Mouse (Mus musculus) embryonic facial prominence, embryonic 14.5 days (tissue): ENCODE results near the gene Sox6. TPM values are rescaled to one million over a fixed set of nuclear protein-coding genes. Genes with fewer than 3 reads are reported as not detected.
A peak's percentile ranks its signal among the peaks of the same experiment; 100 is the strongest.

Source experiments
- ATAC-seq: fragments of 200-750 bp; cut with Nextera tagmentation; 2 replicates; pipeline ENCODE4 v1.8.0; 2017; ENCODE audit warnings: low read depth, moderate number of reproducible peaks, moderate TSS enrichment
- DNase-seq: peaks from one replicate; pipeline ENCODE4 v3.0.0-alpha.2; 2015; ENCODE audit warnings: low spot score
- H3K27ac ChIP-seq: fragments of 300-500 bp; sonication (generic); replicated peaks from 2 replicates; pipeline ENCODE4 v1.5.1; 2014; ENCODE audit warnings: low read depth, mild to moderate bottlenecking, low read length, moderate library complexity
- H3K27me3 ChIP-seq: fragments of 300-500 bp; sonication (generic); replicated peaks from 2 replicates; pipeline ENCODE4 v1.6.1; 2014; ENCODE audit warnings: low read length; ENCODE audit not compliant: control insufficient read depth, insufficient read depth
- H3K36me3 ChIP-seq: fragments of 300-500 bp; sonication (generic); 2 replicates; pipeline ENCODE4 v1.6.1; 2014; ENCODE audit warnings: low read length, mixed read lengths; ENCODE audit not compliant: control insufficient read depth, insufficient read depth
- H3K4me1 ChIP-seq: fragments of 300-500 bp; sonication (generic); 2 replicates; pipeline ENCODE4 v1.6.1; 2014; ENCODE audit warnings: antibody characterized with exemption, low read length; ENCODE audit not compliant: control insufficient read depth, insufficient read depth
- H3K4me2 ChIP-seq: fragments of 300-500 bp; sonication (generic); 2 replicates; pipeline ENCODE4 v1.6.1; 2014; ENCODE audit warnings: low read depth, mild to moderate bottlenecking, low read length, moderate library complexity, mixed read lengths
- H3K4me3 ChIP-seq: fragments of 300-500 bp; sonication (generic); 2 replicates; pipeline ENCODE4 v1.5.1; 2014; ENCODE audit warnings: low read depth, mild to moderate bottlenecking, low read length
- H3K9ac ChIP-seq: fragments of 300-500 bp; sonication (generic); 2 replicates; pipeline ENCODE4 v1.6.1; 2014; ENCODE audit warnings: low read depth, mild to moderate bottlenecking, low read length, moderate library complexity, mixed read lengths
- H3K9me3 ChIP-seq: fragments of 300-500 bp; sonication (generic); 2 replicates; pipeline ENCODE4 v1.6.1; 2016; ENCODE audit warnings: low read length; ENCODE audit not compliant: control insufficient read depth
- WGBS: fragments of 180-500 bp; shearing (Covaris S2); extraction: QIAGEN DNeasy Blood & Tissue Kit; methylation state at CpG from one replicate; pipeline ENCODE4 v1.1.7; 2014; 5-methylcytosine and 5-hydroxymethylcytosine counted together
- polyA plus RNA-seq: library from polyadenylated mRNA; unstranded; fragments of >200 nt; fragmentation: Nextera tagmentation; extraction: Ambion mirVana; gene quantifications from 2 replicates; pipeline ENCODE4 v1.2.1, GENCODE M21; 2014

Gene Sox6
- polyA plus RNA-seq, 1 experiment from 2014 or later = 49.9 TPM

GRCm38 (mm10) chr7:115543596-115543995 lies 495.0 kb downstream of the Sox6 start:
- Histone ChIP-seq H3K9me3 (no peaks in the 10 kb centered on the region), H3K27me3 (no peaks in the 10 kb centered on the region), H3K36me3 (no peaks in the 10 kb centered on the region), H3K27ac (no peak overlapping the region), H3K9ac (no peak overlapping the region), H3K4me2 (no peak overlapping the region), H3K4me3 (no peak overlapping the region), H3K4me1 (0 out of 2 replicates have a peak, but pooled peaks cover 7% of the 10 kb centered on the region)
- DNase-seq = no peak
- ATAC-seq = no peak
- 77% methylated on average over 4 of the region's 4 CpGs for WGBS

- ATAC-seq (peak; percentile 55; the same call in 1 of the 2 replicates), DNase-seq (peak; percentile 44)
- no peaks in the 10 kb centered on the region for H3K9me3 ChIP-seq
- WGBS = 30% methylated on average over 2 of the region's 2 CpGs
- H3K27me3 ChIP-seq = no peaks in the 10 kb centered on the region
- no peak overlapping the region for H3K4me2 ChIP-seq
- no peak overlapping the region for H3K27ac ChIP-seq
- no peaks in the 10 kb centered on the region for H3K36me3 ChIP-seq
- no peak overlapping the region for H3K4me3 ChIP-seq
- no peak overlapping the region for H3K9ac ChIP-seq
- H3K4me1 ChIP-seq = 0 out of 2 replicates have a peak, but pooled peaks cover 4% of the 10 kb centered on the region
These were observed 498.3 kb downstream of the Sox6 start for GRCm38 (mm10) chr7:115540261-115540660.

- Histone ChIP-seq H3K27ac (no peak overlapping the region), H3K9ac (no peak overlapping the region), H3K4me3 (no peak overlapping the region), H3K4me2 (no peak overlapping the region), H3K27me3 (no peaks in the 10 kb centered on the region), H3K4me1 (0 out of 2 replicates have a peak, but pooled peaks cover 4% of the 10 kb centered on the region), H3K36me3 (no peaks in the 10 kb centered on the region), H3K9me3 (no peaks in the 10 kb centered on the region)
- ATAC-seq (no peak), DNase-seq (no peak)
- WGBS = 55% methylated on average over 9 of the region's 9 CpGs
These were observed 499.6 kb downstream of the Sox6 start for GRCm38 (mm10) chr7:115539003-115539402.

GRCm38 (mm10) chr7:115537636-115538035 lies 501.0 kb downstream of the Sox6 start:
- Histone ChIP-seq H3K4me2 (no peak overlapping the region), H3K27ac (no peak overlapping the region), H3K9ac (no peak overlapping the region), H3K9me3 (no peaks in the 10 kb centered on the region), H3K27me3 (no peaks in the 10 kb centered on the region), H3K36me3 (no peaks in the 10 kb centered on the region), H3K4me1 (0 out of 2 replicates have a peak, but pooled peaks cover 4% of the 10 kb centered on the region), H3K4me3 (no peak overlapping the region)
- WGBS = 86% methylated on average over 3 of the region's 3 CpGs
- DNase-seq (no peak), ATAC-seq (no peak)

GRCm38 (mm10) chr7:115536521-115536920 lies 502.1 kb downstream of the Sox6 start:
- no peak overlapping the region for H3K4me3 ChIP-seq
- H3K27me3 ChIP-seq = no peaks in the 10 kb centered on the region
- H3K27ac ChIP-seq = no peak overlapping the region
- ATAC-seq (no peak), DNase-seq (no peak)
- H3K4me1 ChIP-seq = 0 out of 2 replicates have a peak, but pooled peaks cover 4% of the 10 kb centered on the region
- H3K36me3 ChIP-seq = no peaks in the 10 kb centered on the region
- WGBS = 75% methylated on average over 3 of the region's 3 CpGs
- H3K9ac ChIP-seq = no peak overlapping the region
- H3K4me2 ChIP-seq = no peak overlapping the region
- no peaks in the 10 kb centered on the region for H3K9me3 ChIP-seq

- Histone ChIP-seq H3K4me1 (no peaks in the 10 kb centered on the region), H3K9me3 (no peaks in the 10 kb centered on the region), H3K36me3 (no peaks in the 10 kb centered on the region), H3K9ac (no peak overlapping the region), H3K4me3 (no peak overlapping the region), H3K4me2 (no peak overlapping the region), H3K27ac (no peak overlapping the region), H3K27me3 (no peaks in the 10 kb centered on the region)
- WGBS = 64% methylated on average over 1 of the region's 1 CpGs
- no peak for DNase-seq
- no peak for ATAC-seq
These were observed 506.7 kb downstream of the Sox6 start for GRCm38 (mm10) chr7:115531875-115532274.

GRCm38 (mm10) chr7:115531217-115531616 lies 507.4 kb downstream of the Sox6 start:
- Histone ChIP-seq H3K27me3 (0 out of 2 replicates have a peak, but pooled peaks cover 3% of the 10 kb centered on the region), H3K4me2 (no peak overlapping the region), H3K36me3 (no peaks in the 10 kb centered on the region), H3K27ac (no peak overlapping the region), H3K9ac (no peak overlapping the region), H3K9me3 (no peaks in the 10 kb centered on the region), H3K4me3 (no peak overlapping the region), H3K4me1 (no peaks in the 10 kb centered on the region)
- 68% methylated on average over 2 of the region's 2 CpGs for WGBS
- no peak for DNase-seq
- no peak for ATAC-seq

GRCm38 (mm10) chr7:115517701-115518100 lies 520.9 kb downstream of the Sox6 start:
- Histone ChIP-seq H3K4me1 (no peaks in the 10 kb centered on the region), H3K9me3 (no peaks in the 10 kb centered on the region), H3K36me3 (no peaks in the 10 kb centered on the region), H3K4me3 (no peak overlapping the region), H3K4me2 (no peak overlapping the region), H3K27me3 (peaks cover 6% of the 10 kb centered on the region), H3K27ac (no peak overlapping the region), H3K9ac (no peak overlapping the region)
- 92% methylated on average over 1 of the region's 1 CpGs for WGBS
- ATAC-seq (no peak), DNase-seq (no peak)

GRCm38 (mm10) chr7:115513681-115514080 lies 524.9 kb downstream of the Sox6 start:
- H3K27me3 ChIP-seq = peaks cover 5% of the 10 kb centered on the region
- ATAC-seq (no peak), DNase-seq (peak; percentile 37)
- H3K4me1 ChIP-seq = peaks cover 6% of the 10 kb centered on the region
- H3K4me2 ChIP-seq = no peak overlapping the region
- no peaks in the 10 kb centered on the region for H3K36me3 ChIP-seq
- WGBS = 70% methylated on average over 8 of the region's 8 CpGs
- H3K9ac ChIP-seq = no peak overlapping the region
- H3K27ac ChIP-seq = no peak overlapping the region
- no peak overlapping the region for H3K4me3 ChIP-seq
- no peaks in the 10 kb centered on the region for H3K9me3 ChIP-seq
